Mouse (Mus musculus) lung, embryonic 16.5 days (tissue): ENCODE data around the gene Zfp580. TPM values are rescaled to one million over a fixed set of nuclear protein-coding genes. Genes with fewer than 3 reads are reported as not detected.
A peak's percentile ranks its signal among the peaks of the same experiment; 100 is the strongest.

Source experiments
- ATAC-seq: fragments of 200-750 bp; cut with Nextera tagmentation; 2 replicates; pipeline ENCODE4 v1.8.0; 2017; ENCODE audit warnings: low read depth, mild to moderate bottlenecking, moderate library complexity
- H3K27ac ChIP-seq: fragments of 300-500 bp; sonication (generic); 2 replicates; pipeline ENCODE4 v1.5.1; 2014; ENCODE audit warnings: mild to moderate bottlenecking, control low read depth, low read length
- H3K27me3 ChIP-seq: fragments of 300-500 bp; sonication (generic); 2 replicates; pipeline ENCODE4 v1.6.1; 2014; ENCODE audit warnings: low read depth, low read length, mixed read lengths; ENCODE audit not compliant: control insufficient read depth, insufficient read depth
- H3K36me3 ChIP-seq: fragments of 300-500 bp; sonication (generic); 2 replicates; pipeline ENCODE4 v1.6.1; 2014; ENCODE audit warnings: low read length; ENCODE audit not compliant: control insufficient read depth, insufficient read depth
- H3K4me1 ChIP-seq: fragments of 300-500 bp; sonication (generic); replicated peaks from 2 replicates; pipeline ENCODE4 v1.6.1; 2014; ENCODE audit warnings: low read length, mixed read lengths; ENCODE audit not compliant: control insufficient read depth, insufficient read depth
- H3K4me2 ChIP-seq: fragments of 300-500 bp; sonication (generic); 2 replicates; pipeline ENCODE4 v1.6.1; 2014; ENCODE audit warnings: low read depth, low read length, control low read depth
- H3K4me3 ChIP-seq: fragments of 300-500 bp; sonication (generic); 2 replicates; pipeline ENCODE4 v1.5.1; 2014; ENCODE audit warnings: mild to moderate bottlenecking, low read length, control low read depth
- H3K9ac ChIP-seq: fragments of 300-500 bp; sonication (generic); 2 replicates; pipeline ENCODE4 v1.6.1; 2014; ENCODE audit warnings: low read length, control low read depth
- H3K9me3 ChIP-seq: fragments of 300-500 bp; sonication (generic); 2 replicates; pipeline ENCODE4 v1.6.1; 2016; ENCODE audit warnings: low read length; ENCODE audit not compliant: control insufficient read depth
- WGBS: fragments of 180-500 bp; shearing (Covaris S2); extraction: QIAGEN DNeasy Blood & Tissue Kit; methylation state at CpG from one replicate; pipeline ENCODE4 v1.1.7; 2014; 5-methylcytosine and 5-hydroxymethylcytosine counted together
- polyA plus RNA-seq: library from polyadenylated mRNA; unstranded; fragments of >200 nt; fragmentation: Nextera tagmentation; extraction: Ambion mirVana; gene quantifications from 2 replicates; pipeline ENCODE4 v1.2.1, GENCODE M21; 2015

The Zfp580 gene
- polyA plus RNA-seq, 1 experiment from 2014 or later, result 27.0 TPM

GRCm38 (mm10) chr7:5087886-5088285 lies 36.5 kb downstream of the Zfp580 start:
- H3K36me3 ChIP-seq, result peaks cover 32% of the 10 kb centered on the region
- WGBS, result 79% methylated on average over 4 of the region's 4 CpGs
- ATAC-seq, result no peak

GRCm38 (mm10) chr7:5089853-5090252 lies 38.5 kb downstream of the Zfp580 start:
- H3K4me3 ChIP-seq, result no peak overlapping the region
- H3K4me1 ChIP-seq, result no peaks in the 10 kb centered on the region
- no peak overlapping the region for H3K27ac ChIP-seq
- no peak for ATAC-seq
- H3K9me3 ChIP-seq, result no peaks in the 10 kb centered on the region
- H3K4me2 ChIP-seq, result no peak overlapping the region
- WGBS, result 88% methylated on average over 15 of the region's 15 CpGs
- no peak overlapping the region for H3K9ac ChIP-seq
- H3K36me3 ChIP-seq, result peaks cover 36% of the 10 kb centered on the region
- H3K27me3 ChIP-seq, result no peaks in the 10 kb centered on the region

More at GRCm38 (mm10) chr7:5087886-5088285, 36.5 kb downstream of the Zfp580 start:
- no peaks in the 10 kb centered on the region for H3K27me3 ChIP-seq
- no peak overlapping the region for H3K9ac ChIP-seq
- H3K9me3 ChIP-seq, result no peaks in the 10 kb centered on the region
- no peak overlapping the region for H3K27ac ChIP-seq
- no peak overlapping the region for H3K4me2 ChIP-seq
- no peaks in the 10 kb centered on the region for H3K4me1 ChIP-seq
- no peak overlapping the region for H3K4me3 ChIP-seq

GRCm38 (mm10) chr7:5091008-5091728 lies 39.8 kb downstream of the Zfp580 start:
- Histone ChIP-seq H3K4me2 (no peak overlapping the region), H3K27ac (no peak overlapping the region), H3K9ac (no peak overlapping the region), H3K9me3 (no peaks in the 10 kb centered on the region), H3K4me1 (no peaks in the 10 kb centered on the region), H3K36me3 (peaks cover 44% of the 10 kb centered on the region), H3K4me3 (no peak overlapping the region), H3K27me3 (no peaks in the 10 kb centered on the region)
- no peak for ATAC-seq
- 91% methylated on average over 15 of the region's 15 CpGs for WGBS

DNA sequence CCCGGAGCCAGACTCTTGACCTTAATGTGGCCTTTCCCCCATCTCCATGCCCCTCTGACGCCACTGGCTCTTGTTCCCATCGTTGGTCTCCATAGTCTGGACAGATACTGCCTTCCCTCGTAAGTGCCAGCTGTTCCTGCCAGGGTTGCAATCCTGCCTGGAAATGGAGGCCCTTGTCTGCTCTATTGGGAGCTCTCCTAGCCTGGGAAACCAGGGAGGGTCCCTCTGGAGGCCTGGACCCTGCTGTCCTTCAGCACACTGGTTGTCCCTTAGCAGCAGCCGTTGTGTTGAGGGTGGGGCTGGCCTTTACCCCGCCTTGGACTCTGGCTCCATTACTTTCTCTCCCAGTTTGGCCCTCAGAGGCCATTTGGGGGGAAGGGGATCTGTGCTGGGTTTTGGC lies 41.0 kb downstream of the Zfp580 start:
- Histone ChIP-seq H3K4me2 (no peak overlapping the region), H3K36me3 (peaks cover 48% of the 10 kb centered on the region), H3K27ac (no peak overlapping the region), H3K4me3 (no peak overlapping the region), H3K4me1 (no peaks in the 10 kb centered on the region), H3K27me3 (no peaks in the 10 kb centered on the region), H3K9me3 (no peaks in the 10 kb centered on the region), H3K9ac (no peak overlapping the region)
- 69% methylated on average over 6 of the region's 6 CpGs for WGBS
- no peak for ATAC-seq

DNA sequence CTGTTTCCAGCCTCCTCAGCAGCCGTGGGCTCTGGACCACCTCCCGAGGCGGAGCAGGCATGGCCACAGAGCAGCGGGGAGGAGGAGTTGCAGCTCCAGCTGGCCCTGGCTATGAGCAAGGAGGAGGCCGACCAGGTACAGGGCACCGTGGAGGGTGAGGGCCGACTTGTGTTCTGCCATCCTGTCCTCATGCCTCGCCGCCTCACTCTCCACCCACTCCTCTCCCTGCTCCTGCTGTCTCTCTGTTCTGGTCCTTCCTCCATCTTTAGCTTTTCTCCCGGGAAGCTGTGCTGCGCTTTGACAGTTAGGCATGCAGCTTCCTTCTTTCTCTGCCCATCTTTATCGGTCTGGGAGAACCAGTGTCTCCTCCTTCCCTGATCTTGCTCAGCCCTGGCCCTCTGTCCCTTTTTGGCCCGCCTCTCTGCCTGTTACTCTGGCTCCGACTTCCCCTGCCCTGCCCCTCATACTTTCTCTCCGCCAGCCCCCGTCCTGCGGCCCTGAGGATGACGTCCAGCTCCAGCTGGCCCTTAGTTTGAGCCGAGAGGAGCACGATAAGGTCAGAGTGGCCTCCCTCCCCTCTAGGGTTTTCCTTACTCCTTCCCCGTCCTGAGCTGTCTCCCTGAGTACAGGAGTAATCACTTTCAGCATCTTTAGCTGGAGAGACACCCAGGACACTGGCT lies 41.6 kb downstream of the Zfp580 start:
- Histone ChIP-seq H3K9ac (no peak overlapping the region), H3K4me2 (no peak overlapping the region), H3K4me3 (no peak overlapping the region), H3K27me3 (no peaks in the 10 kb centered on the region), H3K4me1 (no peaks in the 10 kb centered on the region), H3K36me3 (peaks cover 53% of the 10 kb centered on the region), H3K9me3 (no peaks in the 10 kb centered on the region), H3K27ac (no peak overlapping the region)
- WGBS, result 80% methylated on average over 21 of the region's 21 CpGs
- ATAC-seq, result no peak

DNA sequence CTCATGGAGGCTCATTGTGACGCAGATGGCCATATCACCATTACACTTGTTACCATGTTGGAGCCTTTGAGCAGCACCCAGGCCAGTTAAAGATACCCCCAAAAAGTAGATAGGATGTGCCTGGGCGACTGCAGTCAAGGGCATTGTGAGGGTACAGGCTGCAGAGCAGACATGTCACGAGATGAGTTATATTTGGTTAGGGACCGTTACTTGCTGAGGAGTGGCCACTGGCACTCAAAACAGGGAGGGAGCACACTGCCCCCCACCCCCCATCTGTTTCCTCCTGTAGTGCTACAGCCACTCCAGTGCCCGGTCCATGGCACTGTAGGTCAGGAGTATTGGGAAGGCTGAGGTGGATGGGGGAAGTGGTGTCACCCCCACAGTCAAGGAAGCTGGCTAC lies 47.4 kb downstream of the Zfp580 start:
- ATAC-seq, result no peak
- H3K36me3 ChIP-seq, result peaks cover 35% of the 10 kb centered on the region
- H3K9ac ChIP-seq, result no peak overlapping the region
- no peak overlapping the region for H3K4me2 ChIP-seq
- WGBS, result 93% methylated on average over 5 of the region's 5 CpGs
- H3K27ac ChIP-seq, result no peak overlapping the region
- H3K9me3 ChIP-seq, result no peaks in the 10 kb centered on the region
- no peaks in the 10 kb centered on the region for H3K4me1 ChIP-seq
- no peak overlapping the region for H3K4me3 ChIP-seq
- H3K27me3 ChIP-seq, result no peaks in the 10 kb centered on the region

DNA sequence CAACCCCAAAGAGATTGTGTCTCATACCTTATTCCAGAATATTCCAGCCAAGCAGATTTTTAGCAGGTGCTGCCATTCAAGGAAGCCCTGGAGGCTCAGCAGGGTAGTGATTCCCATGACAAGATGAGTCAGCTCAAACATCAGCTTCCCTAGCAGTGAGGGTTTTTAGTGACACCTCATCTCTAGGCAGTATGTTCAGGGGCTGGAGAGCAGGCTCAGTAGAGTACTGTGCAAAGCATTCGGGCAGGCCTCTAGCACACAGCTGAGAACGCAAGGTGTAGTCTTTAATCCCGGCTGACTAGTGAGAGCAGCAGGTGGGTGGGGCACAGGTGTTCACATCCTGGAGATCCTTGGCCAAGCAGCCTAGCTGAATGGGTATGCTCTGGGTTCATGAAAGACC lies 48.5 kb downstream of the Zfp580 start:
- 74% methylated on average over 3 of the region's 3 CpGs for WGBS
- H3K9me3 ChIP-seq, result no peaks in the 10 kb centered on the region
- H3K27me3 ChIP-seq, result no peaks in the 10 kb centered on the region
- H3K36me3 ChIP-seq, result peaks cover 31% of the 10 kb centered on the region
- no peak overlapping the region for H3K27ac ChIP-seq
- no peak overlapping the region for H3K4me3 ChIP-seq
- H3K4me2 ChIP-seq, result no peak overlapping the region
- H3K4me1 ChIP-seq, result no peaks in the 10 kb centered on the region
- ATAC-seq, result no peak
- H3K9ac ChIP-seq, result no peak overlapping the region

DNA sequence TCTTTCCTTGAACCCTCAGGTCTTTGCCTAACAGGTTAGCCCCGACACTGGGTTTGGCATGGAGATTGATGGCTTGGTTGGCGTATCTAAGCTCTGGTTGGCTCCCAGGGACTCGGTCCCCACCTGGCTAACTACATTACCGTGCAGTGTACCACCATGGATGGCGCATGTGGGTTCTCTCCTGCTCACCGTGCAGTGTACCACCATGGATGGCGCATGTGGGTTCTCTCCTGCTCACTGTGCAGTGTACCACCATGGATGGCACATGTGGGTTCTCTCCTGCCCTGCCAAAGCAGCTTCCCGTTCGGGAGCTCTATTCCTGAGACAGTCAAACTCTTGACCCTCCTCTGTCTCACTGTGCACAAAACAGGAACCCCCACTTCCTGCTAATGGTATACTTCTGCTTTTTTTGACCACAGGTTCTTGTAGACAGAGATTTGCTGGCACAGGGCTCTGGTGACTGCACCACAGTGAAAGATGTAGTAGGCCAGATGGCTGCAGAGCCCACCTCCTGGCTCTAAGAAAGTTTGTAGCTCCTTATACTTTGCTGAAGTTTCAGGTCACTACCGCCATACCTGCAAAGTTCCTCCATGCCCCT lies 49.8 kb downstream of the Zfp580 start:
- peak; percentile 48 for ATAC-seq
- 83% methylated on average over 10 of the region's 10 CpGs for WGBS
- H3K36me3 ChIP-seq, result peaks cover 18% of the 10 kb centered on the region
- no peak overlapping the region for H3K9ac ChIP-seq
- H3K4me1 ChIP-seq, result no peaks in the 10 kb centered on the region
- H3K27me3 ChIP-seq, result no peaks in the 10 kb centered on the region
- no peaks in the 10 kb centered on the region for H3K9me3 ChIP-seq
- no peak overlapping the region for H3K27ac ChIP-seq
- no peak overlapping the region for H3K4me2 ChIP-seq
- no peak overlapping the region for H3K4me3 ChIP-seq

DNA sequence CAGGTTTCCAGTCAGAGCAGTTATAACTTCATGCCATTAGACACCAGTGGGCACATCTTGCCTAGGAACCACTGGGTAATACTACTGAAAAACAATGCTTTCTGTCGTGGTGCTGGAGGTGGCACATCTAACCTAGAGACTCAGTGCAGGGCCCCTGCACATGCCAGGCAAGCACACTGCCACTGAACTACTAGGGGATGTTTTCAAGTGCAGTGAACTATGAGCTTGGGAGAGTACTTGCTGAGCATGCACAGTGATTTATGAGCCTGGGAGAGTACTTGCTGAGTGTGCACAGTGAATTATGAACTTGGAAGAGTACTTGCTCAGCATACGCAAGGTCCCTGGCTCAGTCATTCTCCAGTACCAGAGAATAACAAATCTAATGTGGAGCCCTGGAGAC lies 51.2 kb downstream of the Zfp580 start:
- peaks cover 13% of the 10 kb centered on the region for H3K36me3 ChIP-seq
- H3K4me3 ChIP-seq, result no peak overlapping the region
- H3K27me3 ChIP-seq, result no peaks in the 10 kb centered on the region
- H3K4me1 ChIP-seq, result no peaks in the 10 kb centered on the region
- H3K27ac ChIP-seq, result no peak overlapping the region
- H3K9me3 ChIP-seq, result no peaks in the 10 kb centered on the region
- ATAC-seq, result no peak
- WGBS, result 82% methylated on average over 2 of the region's 2 CpGs
- no peak overlapping the region for H3K9ac ChIP-seq
- H3K4me2 ChIP-seq, result no peak overlapping the region
